Mouse (Mus musculus): ENCODE data around the gene Krtap4-16.
"Not testable (repeated sequence)": the region's sequence is repeated elsewhere in the genome, so short reads cannot be mapped to it uniquely, and the experiment has no call there.

The Krtap4-16 gene

GRCm38 (mm10) chr11:99851508-99851907, at the start of gene Krtap4-16:
Gene Krtap4-16, minus strand, starts transcription at chr11:99851608.
- no peak for DNase-seq (ENCODE audit: extremely low read depth, low read depth)

DNA sequence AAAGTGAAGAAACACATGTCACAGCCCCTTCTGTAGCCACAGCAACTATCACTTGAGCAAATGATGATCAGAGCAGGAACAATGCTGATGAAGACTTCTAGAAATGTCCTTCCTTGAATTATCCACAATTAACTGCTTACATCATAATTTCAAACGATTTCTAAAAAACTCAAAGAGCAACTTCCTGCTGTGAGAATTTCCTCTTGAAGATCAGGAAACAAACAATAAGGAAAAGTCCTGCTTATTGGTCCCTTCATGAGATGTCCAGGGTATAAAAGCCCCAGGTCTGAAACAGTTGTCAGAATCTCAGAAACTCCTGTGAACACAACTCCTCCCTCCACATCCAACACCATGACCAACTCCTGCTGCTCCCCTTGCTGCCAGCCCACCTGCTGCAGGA, 27.5 kb upstream of the Krtap4-16 start, which contains the start of gene Gm11567:
TSS of gene Gm11567 (plus strand) at position 301 of the 400 bp plus-strand sequence.
- DNase-seq (ENCODE audit: extremely low read depth, low read depth), result not testable (repeated sequence)

- not testable (repeated sequence) for DNase-seq (ENCODE audit: extremely low read depth, low read depth)
Observed at GRCm38 (mm10) chr11:99873089-99873488, 21.7 kb upstream of the Krtap4-16 start, which contains the start of gene Krtap9-1. Gene Krtap9-1, plus strand, starts transcription at chr11:99873389.

DNA sequence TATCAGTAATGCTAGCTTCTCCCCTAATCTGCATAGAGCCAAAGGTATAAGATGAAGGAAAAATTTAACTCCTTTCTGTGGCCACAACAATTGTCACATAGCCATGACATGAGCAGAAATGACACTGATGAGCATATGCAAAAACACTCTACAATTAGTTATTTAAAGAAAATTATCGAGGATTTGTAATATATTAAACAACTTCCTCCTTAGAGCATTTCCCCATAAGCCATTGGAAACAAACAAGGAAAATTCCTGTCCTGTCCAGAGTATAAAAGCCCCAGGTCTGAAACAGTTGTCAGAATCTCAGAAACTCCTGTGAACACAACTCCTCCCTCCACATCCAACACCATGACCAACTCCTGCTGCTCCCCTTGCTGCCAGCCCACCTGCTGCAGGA, 12.8 kb upstream of the Krtap4-16 start, which contains the start of gene Gm11559:
TSS of gene Gm11559 (plus strand) at position 301 of the 400 bp plus-strand sequence.
- not testable (repeated sequence) for DNase-seq (ENCODE audit: extremely low read depth, low read depth)

DNA sequence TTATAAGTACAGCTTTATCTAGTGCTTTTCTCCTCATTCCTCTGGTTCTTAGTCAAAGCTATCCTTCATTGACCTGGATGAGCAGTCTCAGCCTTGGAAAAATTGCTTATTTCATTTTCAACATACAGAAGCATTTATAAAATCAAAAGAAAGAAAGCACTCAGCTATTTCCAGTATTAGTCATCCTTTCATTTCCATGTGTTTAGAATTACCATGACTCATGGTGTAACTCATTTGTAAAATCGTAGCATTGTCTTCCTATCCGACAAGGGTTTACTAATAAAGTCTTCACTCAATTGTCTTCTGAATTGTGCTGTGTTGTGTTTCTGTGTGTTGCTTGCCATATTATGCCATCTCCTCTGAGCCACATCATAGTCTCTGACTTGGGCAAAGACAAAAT, 7.4 kb upstream of the Krtap4-16 start:
- DNase-seq (ENCODE audit: extremely low read depth, low read depth), result no peak

DNA sequence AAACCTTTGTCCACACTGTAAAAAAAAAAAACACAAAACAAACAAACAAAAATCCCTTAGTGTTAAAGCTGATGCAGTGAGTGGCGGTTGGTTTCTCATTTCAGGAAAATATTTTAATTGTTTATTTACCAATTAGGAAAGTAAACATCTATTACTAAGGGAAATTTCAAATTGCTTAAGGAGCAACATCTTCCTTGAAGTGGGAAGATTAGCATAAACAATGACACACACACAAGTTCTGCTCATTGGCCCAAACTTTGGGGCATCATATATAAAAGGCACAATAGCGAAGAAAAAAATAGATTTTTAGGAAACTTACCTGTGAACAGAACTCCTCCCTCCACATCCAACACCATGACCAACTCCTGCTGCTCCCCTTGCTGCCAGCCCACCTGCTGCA, 6.2 kb upstream of the Krtap4-16 start, which contains the start of gene Gm11568:
TSS of gene Gm11568 (plus strand) at position 301 of the 400 bp plus-strand sequence.
- DNase-seq (ENCODE audit: extremely low read depth, low read depth), result no peak

- DNase-seq (ENCODE audit: extremely low read depth, low read depth), result no peak
Observed at GRCm38 (mm10) chr11:99854121-99854520, 2.7 kb upstream of the Krtap4-16 start.

GRCm38 (mm10) chr11:99846746-99847145, 4.7 kb downstream of the Krtap4-16 start:
- no peak for DNase-seq (ENCODE audit: extremely low read depth, low read depth)

- DNase-seq (ENCODE audit: extremely low read depth, low read depth), result no peak
Observed at GRCm38 (mm10) chr11:99842185-99842584, 9.2 kb downstream of the Krtap4-16 start.

DNA sequence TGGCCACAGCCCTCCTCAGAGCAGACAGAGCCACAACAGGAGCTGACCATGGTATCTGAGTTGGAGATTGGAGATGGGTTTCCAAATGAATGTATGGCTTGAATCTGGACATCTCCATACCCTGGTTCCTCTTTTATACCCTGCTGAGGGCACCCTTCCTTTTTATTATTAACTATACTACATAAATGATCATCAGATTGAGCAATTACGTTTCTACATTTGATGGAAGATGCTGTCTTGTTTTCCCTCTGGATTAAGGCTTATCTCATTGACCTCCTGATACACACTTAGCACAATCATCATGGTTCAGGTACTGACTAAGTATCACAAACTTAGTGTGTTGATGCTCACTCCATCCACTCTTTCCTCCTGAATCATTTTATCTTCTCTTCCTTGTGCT, 13.4 kb downstream of the Krtap4-16 start, which contains the start of gene 2300003K06Rik:
TSS of gene 2300003K06Rik (minus strand) at position 101 of the 400 bp plus-strand sequence.
- no peak for DNase-seq (ENCODE audit: extremely low read depth, low read depth)

- DNase-seq (ENCODE audit: extremely low read depth, low read depth), result not testable (repeated sequence)
Observed at GRCm38 (mm10) chr11:99815566-99815965, 35.8 kb downstream of the Krtap4-16 start, which contains the start of gene Gm11564. Gene Gm11564, minus strand, starts transcription at chr11:99815666.

DNA sequence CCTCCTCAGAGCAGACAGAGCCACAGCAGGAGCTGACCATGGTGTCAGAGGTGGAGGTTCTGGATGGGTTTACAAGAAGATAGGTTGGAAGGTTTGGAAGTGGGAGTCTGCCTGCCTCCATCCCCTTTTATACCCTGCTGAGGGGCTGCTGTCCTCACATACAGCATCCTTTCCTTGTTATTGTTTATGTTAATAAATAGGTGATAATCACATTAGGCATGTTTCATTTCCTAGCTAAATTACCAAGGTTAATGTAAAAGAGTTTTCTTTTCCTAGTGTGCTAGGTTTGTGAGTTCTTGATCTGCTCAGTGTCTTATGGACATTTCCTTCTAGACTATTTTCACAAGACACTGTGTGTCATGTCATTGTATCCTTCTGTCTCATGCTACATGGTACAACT, 41.6 kb downstream of the Krtap4-16 start, which contains the start of gene Krtap4-13:
TSS of gene Krtap4-13 (minus strand) at position 101 of the 400 bp plus-strand sequence.
- not testable (repeated sequence) for DNase-seq (ENCODE audit: extremely low read depth, low read depth)

- DNase-seq (ENCODE audit: extremely low read depth, low read depth), result not testable (repeated sequence)
Observed at GRCm38 (mm10) chr11:99804346-99804745, 47.1 kb downstream of the Krtap4-16 start, which contains the start of gene Gm11554. Gene Gm11554, minus strand, starts transcription at chr11:99804446.

All from MEL-GATA-1-ER (cell line).